Mouse (Mus musculus) E14TG2a.4 (cell line): ENCODE results near the gene Ctns.
A peak's percentile ranks its signal among the peaks of the same experiment; 100 is the strongest.

ENCODE experiments used
- H3K27me3 ChIP-seq: 2 replicates; pipeline ENCODE4 v1.6.1; 2014; ENCODE audit warnings: low read length, control low read depth; ENCODE audit not compliant: insufficient read depth
- H3K36me3 ChIP-seq: 2 replicates; pipeline ENCODE4 v1.6.1; 2014; ENCODE audit warnings: low read length, control low read depth; ENCODE audit not compliant: insufficient read depth
- H3K4me1 ChIP-seq: replicated peaks from 2 replicates; pipeline ENCODE4 v1.6.1; 2014; ENCODE audit warnings: low read depth, low read length, control low read depth
- H3K4me3 ChIP-seq: replicated peaks from 2 replicates; pipeline ENCODE4 v1.5.1; 2014; ENCODE audit warnings: mild to moderate bottlenecking, low read length
- H3K9me3 ChIP-seq: 2 replicates; pipeline ENCODE4 v1.6.1; 2014; ENCODE audit warnings: low read length, control low read depth
- CTCF ChIP-seq: conservative IDR thresholded peaks from 2 replicates; pipeline ENCODE4 v1.5.1; 2014; ENCODE audit warnings: low read length
- NANOG ChIP-seq: IDR thresholded peaks from 2 replicates; pipeline ENCODE4 v1.6.1; 2014; ENCODE audit warnings: borderline replicate concordance, low read length, mixed read lengths
- POU5F1 ChIP-seq: IDR thresholded peaks from 2 replicates; pipeline ENCODE4 v1.6.1; 2014; ENCODE audit warnings: low read length, borderline replicate concordance

The Ctns gene

DNA sequence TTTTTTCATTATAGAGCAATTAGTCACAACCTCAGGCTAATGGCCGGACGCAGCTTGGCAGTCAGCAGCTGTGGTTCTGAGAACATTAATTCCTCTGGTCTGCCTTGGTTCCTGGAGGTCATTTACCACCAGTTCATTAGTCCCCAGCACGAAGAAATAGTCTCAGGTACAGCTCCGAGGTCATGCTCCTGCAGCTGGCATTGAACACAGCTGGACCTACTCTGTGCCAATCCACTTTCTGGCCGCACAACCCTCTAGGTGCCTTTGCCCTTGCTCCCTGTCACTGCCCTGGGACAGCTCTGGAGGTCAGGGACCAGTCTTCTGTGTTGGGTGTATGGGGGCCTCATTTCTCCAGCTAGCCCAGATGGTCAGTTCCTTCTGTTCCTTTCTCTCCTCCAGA lies 30.0 kb upstream of the Ctns start:
- TF ChIP-seq NANOG (no peak), POU5F1 (no peak), CTCF (no peak)
- H3K9me3 ChIP-seq = no peaks in the 10 kb centered on the region

DNA sequence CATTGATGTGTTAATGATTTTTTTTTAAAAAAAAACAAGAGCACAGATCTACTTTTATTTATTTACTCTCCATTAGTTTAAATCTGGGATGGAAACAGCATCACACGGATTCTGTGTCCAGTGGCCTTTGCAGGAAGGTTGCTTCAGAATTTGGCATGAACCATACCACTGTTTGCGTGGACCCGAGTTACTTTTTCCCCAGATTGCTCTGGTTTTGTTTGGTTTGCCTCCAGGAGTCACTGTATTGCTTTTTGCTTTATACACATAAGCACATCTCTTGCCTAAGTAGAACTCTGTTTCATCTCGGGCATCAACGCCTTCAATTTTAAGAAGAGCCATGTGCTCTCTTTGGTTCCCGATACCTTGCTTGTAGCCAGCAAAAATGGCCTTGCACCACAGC lies 27.0 kb upstream of the Ctns start:
- Histone ChIP-seq H3K9me3 (no peaks in the 10 kb centered on the region), H3K4me3 (no peak overlapping the region), H3K27me3 (peaks cover 13% of the 10 kb centered on the region; the same call in 1 of the 2 replicates), H3K4me1 (peaks cover 7% of the 10 kb centered on the region), H3K36me3 (no peaks in the 10 kb centered on the region)
- TF ChIP-seq POU5F1 (no peak), NANOG (no peak), CTCF (no peak)

More for the DNA sequence above, 30.0 kb upstream of the Ctns start:
- Histone ChIP-seq H3K4me1 (no peaks in the 10 kb centered on the region), H3K36me3 (no peaks in the 10 kb centered on the region), H3K27me3 (peaks cover 13% of the 10 kb centered on the region; the same call in 1 of the 2 replicates), H3K4me3 (no peak overlapping the region)

DNA sequence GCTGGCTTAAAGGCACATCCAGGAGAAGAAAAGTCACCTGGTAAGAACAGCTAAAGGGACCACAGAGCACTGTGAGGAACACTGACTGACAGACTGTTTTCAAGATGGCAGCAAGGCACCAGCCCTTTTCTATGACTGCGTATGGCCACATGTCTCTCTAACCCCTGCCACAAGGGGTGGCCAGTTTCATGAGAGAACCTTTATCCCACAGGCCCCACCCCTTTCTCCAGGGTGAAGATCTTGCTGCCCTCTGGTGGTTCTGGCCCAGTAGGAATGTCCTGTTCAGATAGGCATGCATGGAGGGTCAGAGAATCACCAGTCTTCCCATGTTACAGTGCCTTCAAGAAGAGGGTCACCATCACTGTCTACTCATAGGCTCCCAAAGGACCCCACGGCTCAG lies 25.1 kb upstream of the Ctns start:
- H3K4me3 ChIP-seq = no peak overlapping the region
- H3K27me3 ChIP-seq = peaks cover 13% of the 10 kb centered on the region; the same call in 1 of the 2 replicates
- no peaks in the 10 kb centered on the region for H3K36me3 ChIP-seq
- TF ChIP-seq NANOG (no peak), CTCF (peak; percentile 13; the same call in 1 of the 2 replicates)
- H3K9me3 ChIP-seq = no peaks in the 10 kb centered on the region
- peaks cover 7% of the 10 kb centered on the region for H3K4me1 ChIP-seq

DNA sequence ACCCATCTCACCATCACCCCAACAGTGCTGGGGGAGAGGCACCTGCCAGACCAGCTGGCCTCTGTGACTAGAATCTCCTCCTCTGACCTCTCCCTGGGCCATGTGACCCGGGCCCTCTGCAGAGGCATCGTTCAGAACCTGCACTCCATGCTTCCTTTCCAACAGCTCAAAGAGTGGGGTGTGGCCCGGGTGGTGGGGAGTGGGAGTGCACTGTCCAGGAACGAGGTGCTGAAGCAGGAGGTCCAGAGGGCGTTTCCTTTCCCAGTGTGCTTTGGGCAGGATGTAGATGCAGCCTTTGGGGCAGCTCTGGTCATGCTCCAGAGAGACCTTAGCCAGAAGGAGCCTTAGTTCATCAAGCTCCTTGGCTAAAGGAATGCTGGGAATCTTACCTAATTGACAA lies 24.0 kb upstream of the Ctns start:
- Histone ChIP-seq H3K4me3 (no peak overlapping the region), H3K36me3 (no peaks in the 10 kb centered on the region), H3K9me3 (no peaks in the 10 kb centered on the region), H3K27me3 (peaks cover 9% of the 10 kb centered on the region; the same call in 1 of the 2 replicates), H3K4me1 (peaks cover 7% of the 10 kb centered on the region)
- TF ChIP-seq CTCF = no peak
- no peak for TF ChIP-seq POU5F1
- TF ChIP-seq NANOG = no peak

DNA sequence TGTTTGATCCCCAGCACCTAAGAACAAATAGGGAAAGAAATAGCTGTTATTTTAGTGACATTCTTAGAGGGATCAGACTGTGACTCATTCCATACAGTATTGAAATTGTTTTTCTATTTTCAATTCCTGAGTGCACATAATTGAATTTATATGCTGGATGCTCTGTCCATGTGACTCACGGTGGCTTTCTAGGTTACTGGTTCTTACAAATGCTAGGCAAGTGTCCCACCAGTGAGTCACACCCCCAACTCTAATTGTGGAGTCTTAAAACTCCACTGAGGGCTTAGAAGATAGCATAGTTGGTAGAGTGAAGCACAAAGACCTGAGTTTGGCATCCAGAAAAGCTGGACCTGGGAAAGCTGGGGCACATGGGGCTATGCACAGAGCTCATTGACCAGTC lies 21.8 kb upstream of the Ctns start:
- Histone ChIP-seq H3K36me3 (no peaks in the 10 kb centered on the region), H3K27me3 (0 out of 2 replicates have a peak, but pooled peaks cover 2% of the 10 kb centered on the region), H3K4me3 (no peak overlapping the region), H3K9me3 (no peaks in the 10 kb centered on the region), H3K4me1 (peaks cover 7% of the 10 kb centered on the region)
- no peak for TF ChIP-seq POU5F1
- no peak for TF ChIP-seq NANOG
- no peak for TF ChIP-seq CTCF

DNA sequence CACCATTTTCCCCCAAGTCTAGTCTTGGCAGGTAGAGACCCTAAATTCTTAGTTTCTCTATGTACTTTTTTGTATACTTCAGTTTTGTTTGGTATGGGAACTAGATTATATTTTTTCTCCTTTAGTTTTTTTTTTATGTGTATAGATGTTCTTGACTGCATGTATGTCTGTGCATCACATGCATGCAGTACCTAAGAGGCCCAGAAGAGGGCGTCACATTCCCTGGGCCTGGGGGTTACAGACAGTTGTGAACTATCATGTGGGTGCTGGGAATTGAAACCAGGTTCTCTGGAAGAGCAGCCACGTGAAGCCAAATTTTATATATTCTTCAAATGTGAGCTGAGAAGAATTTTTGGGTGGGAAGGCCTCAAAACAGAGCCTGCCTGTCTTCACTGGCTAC lies 20.8 kb upstream of the Ctns start:
- Histone ChIP-seq H3K4me3 (no peak overlapping the region), H3K36me3 (no peaks in the 10 kb centered on the region), H3K9me3 (no peaks in the 10 kb centered on the region), H3K4me1 (peaks cover 7% of the 10 kb centered on the region), H3K27me3 (0 out of 2 replicates have a peak, but pooled peaks cover 2% of the 10 kb centered on the region)
- no peak for TF ChIP-seq NANOG
- TF ChIP-seq CTCF = peak; percentile 50

DNA sequence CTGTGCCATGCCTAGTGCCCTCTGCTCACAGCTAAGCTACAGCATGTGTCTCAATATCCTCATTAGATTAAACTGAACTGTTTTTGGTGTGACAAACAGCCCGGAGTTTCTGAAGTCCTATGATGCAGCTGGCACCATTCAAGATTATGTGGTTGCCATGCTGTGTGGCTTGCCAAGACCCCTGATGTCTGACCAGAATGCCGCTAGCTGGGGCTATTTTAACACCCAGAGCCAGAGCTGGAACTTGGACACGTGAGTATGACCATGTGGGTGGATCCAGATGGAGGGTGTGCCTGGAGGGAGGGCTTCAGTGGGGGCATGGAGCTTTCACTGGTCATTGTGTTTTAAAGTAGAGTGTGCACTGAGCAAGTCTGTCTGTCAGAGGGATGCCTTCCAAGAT lies 15.1 kb upstream of the Ctns start:
- TF ChIP-seq POU5F1 (no peak), CTCF (no peak), NANOG (no peak)
- no peaks in the 10 kb centered on the region for H3K36me3 ChIP-seq
- H3K4me1 ChIP-seq = no peaks in the 10 kb centered on the region
- 0 out of 2 replicates have a peak, but pooled peaks cover 2% of the 10 kb centered on the region for H3K27me3 ChIP-seq
- no peak overlapping the region for H3K4me3 ChIP-seq
- no peaks in the 10 kb centered on the region for H3K9me3 ChIP-seq

DNA sequence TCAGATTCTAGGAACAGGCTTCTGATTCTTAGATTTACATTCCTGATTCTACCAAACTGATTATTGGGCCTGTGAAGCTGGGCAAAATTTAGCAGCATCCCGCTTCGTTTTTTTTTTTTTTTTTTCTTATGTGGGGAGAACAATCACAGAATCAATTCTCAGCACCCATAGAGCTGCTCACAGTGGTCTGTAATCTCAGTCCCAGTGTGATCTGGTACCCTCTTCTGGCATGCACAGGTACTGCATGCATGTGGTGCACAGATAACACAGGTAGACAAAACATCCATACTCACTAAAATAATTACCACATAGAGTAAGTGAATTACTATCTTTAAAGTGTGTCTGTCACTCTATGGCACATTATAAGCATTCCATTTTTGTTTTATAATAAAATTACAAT lies 8.8 kb upstream of the Ctns start:
- Histone ChIP-seq H3K9me3 (no peaks in the 10 kb centered on the region), H3K36me3 (no peaks in the 10 kb centered on the region), H3K4me1 (no peaks in the 10 kb centered on the region), H3K4me3 (no peak overlapping the region), H3K27me3 (no peaks in the 10 kb centered on the region)
- peak; percentile 88 for TF ChIP-seq CTCF
- no peak for TF ChIP-seq NANOG
- no peak for TF ChIP-seq POU5F1

DNA sequence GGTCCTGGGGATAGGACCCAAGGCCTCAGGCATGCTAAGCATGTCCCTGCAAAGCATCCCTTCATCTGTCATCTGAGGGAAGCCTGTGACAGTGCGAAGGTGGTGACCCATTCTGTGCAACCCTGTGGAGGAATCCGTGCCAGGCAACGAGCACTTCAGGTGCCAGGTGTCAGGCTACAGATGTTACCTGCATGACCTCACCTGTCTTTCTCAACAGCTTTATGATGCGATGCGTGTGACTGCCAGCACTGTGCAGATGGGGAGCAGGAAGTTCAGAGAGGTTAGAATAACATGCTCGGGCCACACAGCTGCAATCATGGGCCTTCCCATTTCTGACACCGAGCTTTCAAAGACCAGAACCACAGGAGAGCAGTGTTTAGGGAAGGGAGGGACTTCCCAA lies 6.4 kb upstream of the Ctns start:
- H3K36me3 ChIP-seq = no peaks in the 10 kb centered on the region
- H3K4me1 ChIP-seq = peaks cover under 1% of the 10 kb centered on the region
- no peaks in the 10 kb centered on the region for H3K27me3 ChIP-seq
- H3K4me3 ChIP-seq = no peak overlapping the region
- no peak for TF ChIP-seq NANOG
- TF ChIP-seq CTCF = no peak
- TF ChIP-seq POU5F1 = no peak
- H3K9me3 ChIP-seq = no peaks in the 10 kb centered on the region
